19 mouse cellular contexts compared by ENCODE assay signal in the genomic region with DNA sequence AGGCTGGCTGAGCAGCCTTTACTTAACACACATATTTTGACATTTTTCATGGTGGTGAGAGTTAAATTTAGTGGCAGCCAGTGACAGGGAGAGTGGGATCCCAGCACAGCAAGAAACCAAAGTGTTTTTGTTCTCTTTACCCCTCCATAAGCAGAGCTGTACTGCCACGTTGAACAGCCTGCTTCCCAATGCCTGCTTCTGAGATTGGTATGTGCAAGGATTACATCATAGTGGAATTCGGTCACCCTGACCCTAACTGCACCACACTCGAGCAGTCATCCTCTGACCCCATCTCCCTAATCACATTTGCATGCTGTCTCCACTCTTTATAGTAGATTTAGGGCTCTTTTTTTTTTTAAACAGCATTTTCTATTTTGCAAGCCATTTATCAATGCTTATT. TPM values are rescaled to one million over a fixed set of nuclear protein-coding genes. Genes with fewer than 3 reads are reported as not detected.
DNase-seq lines count a peak whose midpoint lies in the region; ATAC-seq and TF ChIP-seq lines count a peak whose summit lies in the region.
"Had no signal": no experiment of that assay in that cellular context is flagged by ENCODE, and none has a peak within 500 bp of the region (broad histone marks: within the 10 kb centered on the region; RNA-seq: fewer than 3 reads in every experiment).

No protein-coding gene starts in this region.

- intact Hi-C loops in heart, postnatal 25 days (cut with DNase I): no loop called here

- no peak for TF ChIP-seq CTCF in lung, postnatal 0 days (IDR thresholded peaks at IDR 0.05)

- no peaks in the 10 kb centered on the region for H3K27me3 ChIP-seq in lung, postnatal 0 days (replicated peaks; ENCODE audit: insufficient read depth, low read length)
- H3K27me3 ChIP-seq: hindbrain, embryonic 15.5 days; lung, embryonic 15.5 days; neural tube, embryonic 15.5 days had no signal

- H3K27ac ChIP-seq in lung, postnatal 0 days (ENCODE audit: low read length): no peak overlapping the region
- H3K27ac ChIP-seq: forebrain, embryonic 10.5 days; hindbrain, embryonic 15.5 days; lung, embryonic 15.5 days; neural tube, embryonic 15.5 days had no signal

- TF ChIP-seq EP300 in lung, postnatal 0 days (IDR thresholded peaks at IDR 0.05): no peak

- DNase-seq in adrenal gland, postnatal 10 days: peak; percentile 7
- DNase-seq in adrenal gland, postnatal 4 days (ENCODE audit: low spot score in 2 of 2): no peak
- DNase-seq in heart, adult 9 months (ENCODE audit: low spot score in 2 of 2): peak; percentile 29 to 44
- no peak for DNase-seq in heart, postnatal 25 days (ENCODE audit: low spot score)
- DNase-seq in lung, postnatal 0 days (ENCODE audit: low spot score): peak; percentile 17
- DNase-seq in lung, postnatal 25 days (ENCODE audit: low spot score): no peak
- peak; percentile 46 for DNase-seq in mesoderm, embryonic 11.5 days (ENCODE audit: low read depth, low spot score)
- DNase-seq in spleen, adult 18-20 months: no peak
- DNase-seq: cerebellum, adult 8-10 months; embryo, embryonic 11 days; gastrocnemius, postnatal 14 days; layer of hippocampus, postnatal 36 days; thymus, adult 18-20 months had no signal

- no peaks in the 10 kb centered on the region for H3K9me3 ChIP-seq in lung, postnatal 0 days (ENCODE audit: low read length)
- H3K9me3 ChIP-seq: forebrain, embryonic 10.5 days; hindbrain, embryonic 15.5 days; lung, embryonic 15.5 days; neural tube, embryonic 15.5 days had no signal

- ATAC-seq in lung, postnatal 0 days: no peak

- 14% methylated on average over 3 of the region's 3 CpGs for WGBS in lung, postnatal 0 days

- H3K4me2 ChIP-seq in lung, postnatal 0 days (replicated peaks; ENCODE audit: low read depth, low read length): no peak overlapping the region
- H3K4me2 ChIP-seq: hindbrain, embryonic 15.5 days; liver, embryonic 11.5 days; lung, embryonic 15.5 days; neural tube, embryonic 15.5 days had no signal

- no peak overlapping the region for H3K4me3 ChIP-seq in lung, postnatal 0 days (ENCODE audit: low read depth, low read length)
- H3K4me3 ChIP-seq: forebrain, embryonic 10.5 days; hindbrain, embryonic 15.5 days; lung, embryonic 15.5 days; neural tube, embryonic 15.5 days had no signal

- no peak overlapping the region for H3K9ac ChIP-seq in lung, postnatal 0 days (replicated peaks; ENCODE audit: low read depth)
- H3K9ac ChIP-seq: hindbrain, embryonic 15.5 days; lung, embryonic 15.5 days; neural tube, embryonic 15.5 days had no signal

- no peaks in the 10 kb centered on the region for H3K4me1 ChIP-seq in lung, postnatal 0 days (ENCODE audit: insufficient read depth, low read depth, low read length)

- no peaks in the 10 kb centered on the region for H3K36me3 ChIP-seq in lung, postnatal 0 days (ENCODE audit: insufficient read depth, low read length)
- H3K36me3 ChIP-seq: forebrain, embryonic 10.5 days; hindbrain, embryonic 15.5 days; lung, embryonic 15.5 days; neural tube, embryonic 15.5 days had no signal

RNA-seq across cellular contexts. Expression of a gene that starts 28.4 kb away (rescaled TPM):
- total RNA-seq in adrenal gland, postnatal 10 days (2021): 10 to 100 TPM; 14.2 to 22.1 TPM
- total RNA-seq in adrenal gland, postnatal 4 days (2021): 10 to 100 TPM; 24.4 to 31.1 TPM
- total RNA-seq in heart, postnatal 25 days (2021): 10 to 100 TPM; 32.7 to 35.6 TPM
- 3.6 and 4.6 TPM in 2 replicates for polyA plus RNA-seq in lung, postnatal 0 days (2015; fragmentation: Nextera tagmentation; extraction: Ambion mirVana)
- total RNA-seq: megakaryocyte-erythroid progenitor cell, adult 5-6 weeks had no signal

Comparison
In these comparisons a context has a peak if more than half of its experiments do, and no peak if none do; other contexts are left out.
1. DNase-seq: peak in adrenal gland, postnatal 10 days (single experiment), heart, adult 9 months (2 of 2), lung, postnatal 0 days (single experiment) and mesoderm, embryonic 11.5 days (single experiment); none in adrenal gland, postnatal 4 days (0 of 2), heart, postnatal 25 days (single experiment), lung, postnatal 25 days (single experiment) and spleen, adult 18-20 months (0 of 2).